Mouse (Mus musculus) CH12.LX (cell line): ENCODE measurements at regions not wholly inside any gene's neighbourhood (a gene's known extent, or its start where the extent isn't known, plus 50 kb on each side); places are given as distances from the start of the nearest gene placed in this dataset.
"Not testable (repeated sequence)": the region's sequence is repeated elsewhere in the genome, so short reads cannot be mapped to it uniquely, and the experiment has no call there.

Experiments used
- EP300 ChIP-seq: IDR thresholded peaks from 2 replicates; pipeline ENCODE4 v1.6.1; 2011; ENCODE audit warnings: low read length, improper control_type of control experiment
- NELFE ChIP-seq: IDR thresholded peaks from 2 replicates; pipeline ENCODE4 v1.6.1; 2011; ENCODE audit warnings: low read depth, low read length, improper control_type of control experiment
- NRF1 ChIP-seq: IDR thresholded peaks from 2 replicates; pipeline ENCODE4 v1.6.1; 2014; ENCODE audit warnings: low read depth, mild to moderate bottlenecking, inconsistent platforms, low read length, improper control_type of control experiment, moderate library complexity
- POLR2A ChIP-seq: IDR thresholded peaks from 2 replicates; pipeline ENCODE4 v1.6.1; 2011; ENCODE audit warnings: low read depth, mild to moderate bottlenecking, improper control_type of control experiment, low read length

DNA sequence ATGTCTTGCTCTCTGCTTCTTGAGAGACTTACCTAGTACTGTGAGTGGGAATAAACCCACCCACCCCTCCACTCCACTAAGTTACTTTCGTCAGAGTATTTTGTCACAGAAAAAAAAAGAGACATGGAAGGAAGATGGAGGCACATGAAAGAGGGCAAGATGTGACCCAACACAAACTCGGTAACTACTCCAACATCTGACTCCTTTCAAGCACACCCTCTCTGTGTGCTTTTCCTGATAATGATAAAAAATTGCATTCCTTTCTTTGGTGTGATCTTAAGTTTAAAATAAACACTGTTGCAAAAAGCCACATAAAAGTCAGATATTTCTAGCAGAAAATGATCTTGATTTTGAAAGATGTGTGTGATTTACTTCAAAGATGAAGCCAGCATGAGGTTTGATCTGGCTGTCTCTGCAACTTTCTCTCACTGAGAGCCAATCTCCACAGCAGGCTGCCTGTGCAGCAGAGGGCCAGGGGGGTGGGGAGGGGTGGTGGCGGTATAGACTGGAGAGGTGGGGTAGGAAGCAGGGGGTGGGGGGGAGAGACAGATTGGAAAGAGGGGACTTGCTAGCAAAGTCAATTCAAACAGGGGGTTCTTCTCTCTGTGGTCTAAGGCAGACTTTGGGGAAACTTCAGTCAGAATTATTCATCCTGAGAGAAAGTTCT is 153.2 kb downstream of the Tcp10c start:
- not testable (repeated sequence) for TF ChIP-seq NELFE, POLR2A, EP300, NRF1
